Mouse (Mus musculus): ENCODE measurements around the gene Tbk1. TPM values are rescaled to one million over a fixed set of nuclear protein-coding genes. Genes with fewer than 3 reads are reported as not detected.

Tbk1 gene
- total and polyA plus RNA-seq, 2 experiments from 2014 or later = 23.7 to 34.2 TPM

DNA sequence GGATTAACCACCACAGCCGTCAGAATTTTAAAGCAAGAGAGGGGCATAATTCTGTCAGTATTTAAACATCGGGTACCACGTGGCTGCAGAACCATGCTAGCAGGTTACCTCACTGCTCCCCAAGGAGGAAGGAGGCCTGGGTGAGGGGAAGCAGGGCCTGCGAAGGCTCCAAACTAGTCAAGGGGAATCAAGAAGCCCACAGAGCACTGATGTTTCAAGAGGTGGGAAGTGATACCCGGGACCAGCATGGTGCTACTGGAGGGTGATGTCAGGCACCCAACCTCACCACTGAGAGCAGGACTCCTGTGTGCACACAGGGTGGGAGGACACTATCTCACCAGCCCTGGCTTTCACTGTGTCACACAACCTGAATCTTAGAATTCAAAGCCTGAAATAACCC is 36.9 kb downstream of the Tbk1 start:
- no peak for TF ChIP-seq CTCF (IDR thresholded peaks at IDR 0.05; ENCODE audit: low read depth)
- H3K4me3 ChIP-seq (ENCODE audit: low read depth, low read length) = no peak overlapping the region
- 89% methylated on average over 5 of the region's 5 CpGs for WGBS
- ATAC-seq (no peak), DNase-seq (no peak)
- H3K9me3 ChIP-seq (ENCODE audit: low read length) = no peaks in the 10 kb centered on the region
- H3K36me3 ChIP-seq (ENCODE audit: insufficient read depth) = peaks cover 72% of the 10 kb centered on the region
- no peak overlapping the region for H3K4me2 ChIP-seq (ENCODE audit: low read depth)
- H3K9ac ChIP-seq = no peak overlapping the region
- H3K4me1 ChIP-seq (ENCODE audit: insufficient read depth) = no peaks in the 10 kb centered on the region
- no peaks in the 10 kb centered on the region for H3K27me3 ChIP-seq (ENCODE audit: insufficient read depth, low read length)
- H3K27ac ChIP-seq (ENCODE audit: low read depth, low read length) = no peak overlapping the region

DNA sequence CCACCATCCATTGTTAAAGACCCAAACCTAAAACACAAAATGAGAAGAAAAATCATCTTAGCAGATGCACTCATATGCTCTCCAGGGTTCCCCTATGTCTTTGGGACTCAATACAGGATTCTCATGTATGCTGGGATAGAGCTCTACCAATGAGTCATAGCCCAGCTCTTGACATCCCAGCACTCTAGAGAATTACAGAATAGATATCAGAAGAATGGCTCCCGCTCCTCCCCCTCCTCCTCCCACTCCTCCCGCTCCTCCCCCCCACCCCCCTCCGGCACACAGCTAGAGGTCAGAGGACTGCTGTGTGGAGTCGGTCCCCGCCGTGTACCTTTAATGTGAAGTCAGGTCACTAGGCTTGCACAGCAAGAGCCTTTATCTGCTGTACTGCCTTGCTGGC is 39.4 kb downstream of the Tbk1 start:
- no peak overlapping the region for H3K9ac ChIP-seq
- H3K9me3 ChIP-seq (ENCODE audit: low read length) = no peaks in the 10 kb centered on the region
- H3K4me3 ChIP-seq (ENCODE audit: low read depth, low read length) = no peak overlapping the region
- ATAC-seq = no peak
- H3K4me2 ChIP-seq (ENCODE audit: low read depth) = no peak overlapping the region
- no peaks in the 10 kb centered on the region for H3K4me1 ChIP-seq (ENCODE audit: insufficient read depth)
- WGBS = 80% methylated on average over 6 of the region's 6 CpGs
- no peak for TF ChIP-seq CTCF (IDR thresholded peaks at IDR 0.05; ENCODE audit: low read depth)
- H3K27ac ChIP-seq (ENCODE audit: low read depth, low read length) = no peak overlapping the region
- DNase-seq = no peak
- peaks cover 52% of the 10 kb centered on the region for H3K36me3 ChIP-seq (ENCODE audit: insufficient read depth)
- H3K27me3 ChIP-seq (ENCODE audit: insufficient read depth, low read length) = no peaks in the 10 kb centered on the region

DNA sequence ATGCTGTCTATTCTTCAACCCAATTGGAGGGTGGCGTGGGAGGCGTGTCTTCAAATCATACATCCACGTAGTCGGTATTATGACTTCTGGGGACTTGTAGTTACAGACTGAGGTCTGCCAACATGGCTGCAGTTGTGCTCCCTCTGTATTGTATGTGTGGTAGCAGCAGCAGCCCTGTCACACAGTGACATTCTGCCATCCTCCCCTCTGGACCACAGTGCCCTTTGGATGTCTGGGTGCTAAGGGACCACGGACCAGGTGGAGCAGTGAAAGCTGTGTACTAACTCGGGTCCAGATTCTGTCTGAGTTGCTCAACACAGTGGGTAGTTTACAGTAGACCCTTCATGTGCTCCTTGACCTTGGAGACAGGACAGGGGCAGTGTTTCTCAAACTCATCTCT is 43.0 kb downstream of the Tbk1 start:
- 97% methylated on average over 6 of the region's 6 CpGs for WGBS
- DNase-seq (no peak), ATAC-seq (no peak)

DNA sequence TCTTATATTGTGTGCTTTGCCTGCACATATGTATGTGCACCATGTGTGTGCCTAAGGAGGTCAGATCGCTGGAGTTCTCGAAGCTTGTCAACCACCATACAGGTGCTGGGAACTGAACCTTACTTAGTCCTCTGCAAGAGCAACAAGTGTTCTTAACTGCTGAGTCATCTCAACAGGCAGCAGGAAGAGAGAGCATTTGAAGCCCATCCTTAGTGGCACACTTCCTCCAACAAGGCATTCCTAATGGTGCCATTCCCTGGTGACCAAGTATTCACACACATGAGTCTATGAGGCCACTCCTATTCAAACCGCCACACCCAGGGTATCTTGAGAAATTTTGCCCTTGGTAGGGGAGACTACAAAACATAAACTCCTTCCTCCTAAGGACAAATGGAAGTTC is 44.4 kb downstream of the Tbk1 start:
- WGBS = 99% methylated on average over 3 of the region's 3 CpGs
- ATAC-seq = no peak
- no peaks in the 10 kb centered on the region for H3K27me3 ChIP-seq (ENCODE audit: insufficient read depth, low read length)

More for the DNA sequence above, 43.0 kb downstream of the Tbk1 start:
- no peak overlapping the region for H3K27ac ChIP-seq (ENCODE audit: low read depth, low read length)
- no peak overlapping the region for H3K4me3 ChIP-seq (ENCODE audit: low read depth, low read length)
- no peak overlapping the region for H3K9ac ChIP-seq
- H3K36me3 ChIP-seq (ENCODE audit: insufficient read depth) = peaks cover 25% of the 10 kb centered on the region
- H3K9me3 ChIP-seq (ENCODE audit: low read length) = no peaks in the 10 kb centered on the region
- no peak overlapping the region for H3K4me2 ChIP-seq (ENCODE audit: low read depth)
- H3K27me3 ChIP-seq (ENCODE audit: insufficient read depth, low read length) = no peaks in the 10 kb centered on the region
- TF ChIP-seq CTCF (IDR thresholded peaks at IDR 0.05; ENCODE audit: low read depth) = no peak
- H3K4me1 ChIP-seq (ENCODE audit: insufficient read depth) = no peaks in the 10 kb centered on the region

DNA sequence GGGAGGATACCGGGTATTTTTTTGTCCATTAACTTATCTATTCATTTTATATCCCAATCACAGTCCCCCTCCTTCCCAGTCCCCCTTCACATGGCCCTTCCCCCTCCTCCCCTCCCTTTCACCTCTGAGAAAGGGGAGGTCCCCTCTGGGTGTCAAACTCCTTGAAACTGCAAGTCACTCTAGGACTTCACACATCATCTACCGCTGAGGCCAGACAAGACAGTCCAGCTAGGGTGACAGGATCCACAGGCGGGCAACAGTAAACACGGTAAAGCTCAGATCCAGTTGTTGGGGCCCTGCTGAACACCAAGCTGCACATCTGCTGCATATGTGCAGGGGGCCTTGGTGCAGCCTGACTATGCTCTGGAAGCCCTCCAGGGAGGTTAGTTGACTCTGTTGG is 51.6 kb downstream of the Tbk1 start:
- no peak for ATAC-seq
- Histone ChIP-seq H3K9me3 (ENCODE audit: low read length) (no peaks in the 10 kb centered on the region), H3K4me3 (ENCODE audit: low read depth, low read length) (no peak overlapping the region), H3K27me3 (ENCODE audit: insufficient read depth, low read length) (no peaks in the 10 kb centered on the region), H3K27ac (ENCODE audit: low read depth, low read length) (no peak overlapping the region), H3K9ac (no peak overlapping the region), H3K36me3 (ENCODE audit: insufficient read depth) (no peaks in the 10 kb centered on the region), H3K4me2 (ENCODE audit: low read depth) (no peak overlapping the region), H3K4me1 (ENCODE audit: insufficient read depth) (no peaks in the 10 kb centered on the region; the same call in 1 of the 2 replicates)
- 82% methylated on average over 4 of the region's 4 CpGs for WGBS
- no peak for DNase-seq
- TF ChIP-seq CTCF (IDR thresholded peaks at IDR 0.05; ENCODE audit: low read depth) = no peak

More for the DNA sequence above, 44.4 kb downstream of the Tbk1 start:
- Histone ChIP-seq H3K9me3 (ENCODE audit: low read length) (no peaks in the 10 kb centered on the region), H3K4me1 (ENCODE audit: insufficient read depth) (no peaks in the 10 kb centered on the region), H3K4me2 (ENCODE audit: low read depth) (no peak overlapping the region), H3K27ac (ENCODE audit: low read depth, low read length) (no peak overlapping the region), H3K36me3 (ENCODE audit: insufficient read depth) (peaks cover 18% of the 10 kb centered on the region), H3K4me3 (ENCODE audit: low read depth, low read length) (no peak overlapping the region), H3K9ac (no peak overlapping the region)
- TF ChIP-seq CTCF (IDR thresholded peaks at IDR 0.05; ENCODE audit: low read depth) = no peak
- DNase-seq = no peak

DNA sequence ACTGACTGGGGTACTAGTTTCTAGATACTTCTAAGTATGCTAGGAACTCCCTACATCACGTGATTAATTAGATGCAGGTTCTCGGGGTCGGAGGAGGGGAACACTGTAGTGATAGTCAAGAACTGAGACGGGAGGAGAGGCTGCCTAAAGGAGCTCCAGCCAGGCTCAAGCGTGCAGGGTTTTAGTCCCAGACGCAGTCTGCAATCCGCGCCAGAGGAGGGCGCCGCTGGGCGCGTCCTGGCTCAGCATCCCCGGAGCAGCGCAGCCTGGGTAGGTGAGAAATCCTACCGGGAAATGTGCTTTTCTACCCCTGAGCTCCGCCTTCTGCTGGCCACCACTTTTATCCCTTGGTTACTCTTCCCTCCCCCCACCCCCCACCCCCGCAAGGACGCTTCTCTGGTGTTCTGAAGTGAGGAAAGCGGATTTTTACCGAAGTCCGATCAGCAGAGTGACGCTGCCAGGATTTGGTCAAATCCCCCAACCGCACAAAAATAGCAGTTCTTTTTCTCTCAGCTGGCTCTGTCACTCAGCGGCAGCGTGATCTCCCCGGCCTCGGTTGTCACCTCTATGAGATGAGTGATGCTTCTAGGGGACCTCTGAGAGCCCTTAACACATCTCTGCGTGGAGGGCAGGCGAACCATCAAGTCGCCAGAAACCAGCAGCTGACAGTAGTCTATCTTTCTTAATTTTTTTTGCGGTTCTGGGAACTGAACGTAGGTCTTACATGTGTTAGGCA is 53.3 kb downstream of the Tbk1 start:
- H3K27ac ChIP-seq (ENCODE audit: low read depth, low read length) = no peak overlapping the region
- peak overlapping the region; percentile 29 for H3K4me3 ChIP-seq (ENCODE audit: low read depth, low read length)
- TF ChIP-seq CTCF (IDR thresholded peaks at IDR 0.05; ENCODE audit: low read depth) = peak; percentile 64
- no peaks in the 10 kb centered on the region for H3K9me3 ChIP-seq (ENCODE audit: low read length)
- no peaks in the 10 kb centered on the region for H3K27me3 ChIP-seq (ENCODE audit: insufficient read depth, low read length)
- no peak overlapping the region for H3K9ac ChIP-seq
- DNase-seq (peak; percentile 63), ATAC-seq (peak; percentile 79)
- 13% methylated on average over 32 of the region's 32 CpGs for WGBS
- no peaks in the 10 kb centered on the region for H3K36me3 ChIP-seq (ENCODE audit: insufficient read depth)
- H3K4me2 ChIP-seq (ENCODE audit: low read depth) = peak overlapping the region; percentile 50
- no peaks in the 10 kb centered on the region; the same call in 1 of the 2 replicates for H3K4me1 ChIP-seq (ENCODE audit: insufficient read depth)

DNA sequence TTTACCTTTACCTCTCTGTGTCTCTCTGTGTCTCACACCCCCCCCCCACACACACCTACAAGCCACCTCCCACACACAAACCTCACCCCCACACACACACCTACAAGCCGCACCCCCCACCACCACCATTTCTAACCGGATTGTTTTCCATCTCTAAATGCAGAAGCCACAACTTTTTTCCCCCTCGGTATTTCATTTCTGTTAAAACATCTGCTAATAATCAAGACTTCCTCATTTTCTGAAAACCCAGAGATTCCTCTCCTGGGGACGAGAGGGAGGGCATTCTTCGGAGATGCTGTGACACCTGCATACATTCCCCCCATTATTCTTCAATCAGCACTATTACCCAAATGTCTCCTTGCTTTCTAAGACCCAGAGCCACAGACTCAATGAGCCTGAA is 55.0 kb downstream of the Tbk1 start:
- H3K4me3 ChIP-seq (ENCODE audit: low read depth, low read length) = no peak overlapping the region
- H3K4me2 ChIP-seq (ENCODE audit: low read depth) = no peak overlapping the region
- H3K36me3 ChIP-seq (ENCODE audit: insufficient read depth) = no peaks in the 10 kb centered on the region
- WGBS = 85% methylated on average over 5 of the region's 5 CpGs
- H3K9me3 ChIP-seq (ENCODE audit: low read length) = no peaks in the 10 kb centered on the region
- no peak for TF ChIP-seq CTCF (IDR thresholded peaks at IDR 0.05; ENCODE audit: low read depth)
- no peak overlapping the region for H3K27ac ChIP-seq (ENCODE audit: low read depth, low read length)
- no peak overlapping the region for H3K9ac ChIP-seq
- ATAC-seq = no peak
- DNase-seq = no peak
- H3K4me1 ChIP-seq (ENCODE audit: insufficient read depth) = no peaks in the 10 kb centered on the region; the same call in 1 of the 2 replicates
- no peaks in the 10 kb centered on the region for H3K27me3 ChIP-seq (ENCODE audit: insufficient read depth, low read length)

All from forebrain, postnatal 0 days (tissue).